Mouse (Mus musculus): ENCODE data around the gene Armc8.

DNA sequence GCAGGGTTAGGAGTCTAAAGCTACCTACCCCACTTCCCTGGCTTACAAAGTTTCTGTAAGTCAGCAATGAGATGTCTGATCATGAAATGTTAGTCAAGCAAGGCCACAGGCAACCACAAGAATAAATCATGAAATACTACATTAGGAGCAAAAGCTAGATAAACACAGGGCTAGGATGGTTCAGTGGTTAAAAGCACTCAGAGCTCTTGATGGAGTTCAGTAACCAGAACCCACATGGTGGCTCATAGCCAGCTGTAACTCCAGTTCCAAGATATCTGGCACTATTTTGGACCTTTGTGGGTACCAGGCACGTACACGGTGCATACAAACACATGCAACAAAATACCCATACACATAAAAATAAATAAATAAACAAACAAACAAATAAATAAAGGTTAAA, 15.7 kb downstream of the Armc8 start:
- TF ChIP-seq CTCF (IDR thresholded peaks at IDR 0.05; ENCODE audit: borderline replicate concordance, insufficient read depth, low read length) (no peak), POLR2A (IDR thresholded peaks at IDR 0.05; ENCODE audit: low read depth, low read length) (no peak)

Measured in embryonic fibroblast, embryonic 13.5 days (primary cell).